Mouse (Mus musculus): Measurements from ENCODE around the gene Thrb.

The Thrb gene

DNA sequence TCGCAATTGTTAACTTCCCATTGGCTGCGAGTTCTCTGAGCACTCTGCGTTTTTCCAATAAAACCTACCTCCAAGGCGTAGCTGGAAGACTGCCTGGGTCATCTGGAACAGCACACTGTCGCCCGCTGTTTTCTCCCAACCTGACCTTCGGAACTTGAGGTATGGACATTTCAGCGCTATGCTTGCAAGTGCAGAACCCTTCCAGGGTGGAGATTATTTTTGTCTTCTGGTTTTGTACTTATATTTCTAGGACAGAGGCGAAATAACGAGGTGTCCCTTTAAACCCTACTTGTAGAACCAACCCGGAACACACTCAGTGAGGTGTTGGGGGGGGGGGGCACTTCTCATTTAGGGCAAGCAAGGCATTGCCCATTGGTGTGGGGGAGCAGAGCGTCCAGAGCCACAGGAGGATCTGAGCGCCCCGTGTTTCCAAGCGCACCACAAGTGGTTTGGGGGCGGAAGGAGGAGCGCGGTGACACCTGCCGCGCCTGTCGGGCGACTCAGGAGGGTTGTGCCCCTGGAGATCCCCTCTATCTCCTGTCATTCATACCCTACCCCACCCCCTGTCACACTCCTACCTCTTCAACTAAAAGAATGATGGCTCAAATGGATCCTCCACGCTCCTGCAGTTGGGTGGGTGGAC, at the start of gene Thrb:
Thrb (plus strand) TSS at position 576 of the 643 bp plus-strand sequence.
- peak; percentile 29 for DNase-seq (ENCODE audit: extremely low spot score, low spot score)

DNA sequence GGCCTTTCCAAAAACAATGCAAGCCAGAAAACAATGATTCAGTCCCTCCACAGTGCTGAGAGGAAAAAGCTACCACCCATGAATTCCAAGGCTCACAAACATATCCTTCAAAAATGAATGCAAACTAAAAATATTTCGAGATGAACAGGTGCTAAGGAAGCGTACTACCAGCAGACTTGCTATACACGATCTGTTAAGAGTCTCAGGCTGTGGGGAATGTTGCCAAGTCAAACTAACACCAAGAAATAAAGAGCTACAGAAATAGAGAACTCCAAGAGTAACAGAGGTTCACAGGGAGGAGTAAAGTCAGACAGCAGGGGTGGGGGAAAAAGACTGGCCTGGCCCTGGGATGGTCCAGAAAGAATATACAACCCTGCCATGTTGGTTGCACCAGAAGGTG, 38.4 kb upstream of the Thrb start:
- DNase-seq (ENCODE audit: extremely low spot score, low spot score): no peak

DNA sequence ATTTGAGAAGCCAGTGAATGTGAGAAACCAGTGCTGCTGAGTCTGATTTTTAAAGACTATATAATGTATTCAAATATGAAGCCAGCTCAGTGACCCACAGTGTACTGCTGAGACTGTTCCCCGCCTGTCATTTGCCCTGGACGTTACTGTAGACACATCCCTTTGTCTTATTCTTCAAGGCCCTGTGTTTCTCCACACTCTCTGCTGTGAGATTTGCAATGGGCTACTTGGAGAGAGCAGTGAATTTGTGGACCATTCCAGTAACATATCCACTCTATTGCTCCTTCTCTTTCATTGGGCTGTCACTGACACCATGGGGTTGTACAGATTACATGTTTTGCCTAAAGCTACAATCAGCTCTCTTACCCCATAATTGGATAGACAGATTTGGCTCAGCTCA, 36.1 kb upstream of the Thrb start:
- no peak for DNase-seq (ENCODE audit: extremely low spot score, low spot score)

DNA sequence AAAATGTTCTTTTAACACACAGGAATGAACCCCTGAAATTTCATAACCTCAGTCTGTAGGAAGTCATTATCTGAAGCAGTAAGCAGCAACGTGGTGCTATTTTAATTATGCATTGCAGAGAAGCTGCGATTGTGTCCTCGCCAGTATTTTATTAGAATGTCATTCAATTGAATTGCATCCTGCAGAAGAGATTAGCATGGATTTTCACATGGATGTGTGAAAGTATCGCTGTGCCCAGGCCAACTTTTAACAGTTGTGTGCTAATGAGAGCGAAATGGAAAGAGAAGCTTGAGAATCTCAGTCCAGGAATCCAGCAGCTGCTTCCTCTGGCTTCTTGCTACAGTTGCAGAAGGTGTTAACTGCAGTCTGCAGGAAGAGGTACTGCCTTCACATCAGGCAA, 30.8 kb upstream of the Thrb start:
- DNase-seq (ENCODE audit: extremely low spot score, low spot score): no peak

DNA sequence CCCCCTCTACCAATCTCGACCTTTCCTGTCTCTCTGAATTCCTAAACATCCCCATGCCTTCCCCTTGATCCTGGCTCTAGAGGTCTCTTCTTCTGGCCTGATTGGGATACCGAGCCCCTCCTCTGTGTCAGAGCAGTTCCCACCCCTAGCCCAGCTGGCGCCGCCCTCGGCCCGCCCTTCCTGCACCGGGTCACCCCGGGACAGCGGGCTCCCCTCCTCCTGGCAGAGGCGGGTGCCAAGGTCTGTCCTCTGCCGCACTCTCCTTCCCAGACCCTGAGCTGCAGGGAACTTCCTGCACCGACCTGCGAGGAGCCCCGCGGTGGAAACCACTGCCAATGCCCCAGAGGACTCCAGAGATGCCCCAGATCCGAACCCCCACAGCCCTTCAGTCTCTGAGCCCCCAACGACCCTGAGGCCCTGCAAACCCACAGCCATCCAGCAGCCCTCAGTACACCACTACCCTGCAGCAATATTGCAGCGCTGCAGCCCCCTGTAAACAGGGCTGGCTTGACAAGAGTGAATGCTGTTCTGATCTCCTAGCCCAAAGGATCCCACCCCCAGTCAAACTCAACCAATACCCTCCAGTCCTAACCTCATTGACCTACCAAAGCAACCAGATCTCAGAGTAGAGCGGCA, 27.1 kb upstream of the Thrb start:
- peak; percentile 15 for DNase-seq (ENCODE audit: extremely low spot score, low spot score)

DNA sequence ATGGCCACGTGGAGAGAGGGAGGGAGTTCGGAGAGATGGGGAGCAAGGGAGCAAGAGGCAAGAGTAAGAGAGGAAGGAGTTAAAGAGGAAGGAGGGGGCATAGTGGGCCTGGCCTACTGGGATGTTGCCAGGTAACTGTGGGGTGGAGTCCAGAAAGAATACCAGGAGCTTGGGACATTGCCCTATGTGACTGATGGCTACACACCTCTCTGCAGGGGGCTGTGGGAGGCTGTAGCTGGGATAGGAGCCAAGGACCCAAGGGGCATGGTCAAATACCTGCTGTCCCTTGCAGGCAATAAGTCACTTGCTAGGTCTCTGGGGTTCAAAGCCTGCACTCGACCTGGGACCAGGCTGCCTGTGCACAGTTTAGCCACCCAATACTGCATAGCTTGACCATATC, 23.1 kb upstream of the Thrb start:
- DNase-seq (ENCODE audit: extremely low spot score, low spot score): no peak

DNA sequence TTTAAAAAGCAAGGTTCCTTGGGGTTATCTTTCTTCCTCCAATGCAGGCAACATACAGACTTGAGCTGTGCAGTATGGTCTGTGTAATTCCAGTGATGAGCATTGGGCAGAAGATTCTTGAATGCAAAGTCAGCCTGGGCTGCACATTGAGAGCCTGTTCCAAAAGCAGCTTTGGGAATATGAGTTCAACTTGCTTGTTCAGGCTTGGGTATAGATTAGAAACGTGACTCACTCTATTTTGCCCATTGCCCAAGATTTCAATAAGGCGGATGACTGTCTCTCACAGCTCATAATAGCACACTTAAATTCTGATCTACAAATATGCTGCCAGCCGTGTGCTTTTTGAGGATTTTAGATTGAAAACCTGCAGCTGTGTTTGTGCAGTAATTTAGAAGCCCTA, 18.3 kb upstream of the Thrb start:
- DNase-seq (ENCODE audit: extremely low spot score, low spot score): no peak

DNA sequence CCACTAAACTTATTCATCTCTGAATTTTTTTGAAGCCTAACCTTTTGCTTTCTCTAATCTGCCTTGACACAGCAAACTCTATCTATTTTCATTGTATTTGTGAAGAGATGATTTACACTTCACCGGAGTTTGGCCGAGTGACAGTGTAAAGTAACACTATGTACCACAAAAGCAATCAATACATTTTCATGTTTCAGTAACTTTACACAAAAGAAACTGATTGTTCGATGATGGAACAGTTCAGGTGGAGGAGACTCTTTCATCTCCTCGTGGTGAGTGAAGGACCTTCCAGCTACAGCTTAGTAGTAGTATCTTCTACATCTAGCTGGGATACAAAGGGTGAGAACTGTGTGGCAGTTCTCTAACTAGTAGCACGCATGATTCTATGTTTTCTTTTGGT, 5.0 kb upstream of the Thrb start:
- DNase-seq (ENCODE audit: extremely low spot score, low spot score): no peak

DNA sequence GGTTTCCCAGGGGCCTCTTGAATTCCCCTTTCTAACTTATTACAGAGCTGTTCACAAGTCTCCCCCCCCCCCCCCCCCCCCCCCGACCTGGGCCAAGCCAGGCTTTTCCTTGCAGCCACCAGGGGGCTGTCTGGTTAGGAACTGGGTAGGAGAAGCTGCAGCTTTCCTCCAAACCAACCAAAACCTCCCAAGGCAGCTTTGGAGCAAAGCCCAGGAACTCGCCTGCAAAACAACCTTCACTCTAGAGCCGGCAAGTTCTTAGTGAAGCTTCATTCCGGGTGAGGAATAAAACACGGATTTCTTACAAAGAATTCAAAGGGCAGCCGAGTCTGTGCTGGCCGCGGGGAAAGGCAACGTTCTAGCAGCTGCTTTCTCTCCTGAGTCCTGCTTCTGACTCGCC, 1.0 kb upstream of the Thrb start:
- DNase-seq (ENCODE audit: extremely low spot score, low spot score): peak; percentile 72

DNA sequence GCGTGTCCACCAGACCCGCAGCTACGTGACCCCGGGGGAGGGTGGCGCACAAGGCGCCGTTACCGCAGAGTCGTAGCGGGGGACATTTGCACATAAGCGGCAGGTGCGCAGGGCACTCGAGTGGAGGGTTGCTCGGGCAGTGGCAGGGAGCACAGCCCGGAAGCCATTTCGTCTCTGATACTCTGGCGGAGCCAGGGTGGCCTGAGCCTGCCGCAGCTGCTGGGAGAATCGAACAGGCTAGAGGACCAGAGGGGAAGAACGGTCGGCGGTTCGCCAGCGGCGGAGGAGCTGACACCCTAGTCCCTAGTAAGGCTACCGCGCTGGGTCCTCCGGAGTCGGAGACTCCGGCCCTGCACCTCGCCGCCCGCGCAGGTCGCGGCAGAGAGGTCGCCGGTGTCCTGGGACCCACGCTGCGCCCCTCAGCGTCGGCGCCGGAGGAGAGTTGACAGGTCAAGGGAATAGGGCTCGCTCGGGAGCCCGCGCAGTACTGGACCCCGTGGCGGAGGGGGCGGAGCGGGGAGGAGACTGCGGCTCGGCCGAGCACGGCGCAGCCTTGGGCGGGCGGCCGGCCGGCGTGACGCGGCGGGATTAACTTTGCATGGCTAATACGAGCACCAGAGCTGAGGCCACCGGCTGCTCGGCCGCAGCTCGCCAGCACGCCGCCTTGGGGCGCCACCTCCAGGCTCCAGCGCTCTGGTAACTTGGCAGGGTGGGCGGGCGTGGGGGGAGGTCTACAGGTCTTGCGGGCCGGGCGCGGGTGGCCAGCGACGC, 453 bp downstream of the Thrb start:
- DNase-seq (ENCODE audit: extremely low spot score, low spot score): peak; percentile 85

DNA sequence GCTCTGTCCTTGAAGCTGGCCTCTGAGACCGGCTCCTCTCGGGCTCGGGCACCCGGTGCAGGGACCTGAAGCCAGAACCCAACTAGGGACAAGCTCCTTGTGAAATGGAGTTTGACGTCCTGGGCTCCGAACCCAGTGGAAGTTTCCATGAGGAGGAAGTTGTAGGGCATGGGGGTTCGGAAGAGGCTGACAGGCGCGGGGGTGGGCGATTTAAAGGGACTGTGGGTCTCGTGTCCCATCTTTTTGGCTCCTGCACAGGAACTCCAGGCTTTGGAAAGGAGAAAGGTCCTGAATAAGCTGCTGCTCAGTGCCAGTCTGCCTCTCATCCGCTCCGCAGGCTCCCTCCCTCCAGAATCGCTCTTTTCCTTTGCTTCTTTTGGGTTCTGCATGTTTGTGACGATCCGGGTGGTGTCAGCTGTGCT, 1.1 kb downstream of the Thrb start:
- DNase-seq (ENCODE audit: extremely low spot score, low spot score): no peak

DNA sequence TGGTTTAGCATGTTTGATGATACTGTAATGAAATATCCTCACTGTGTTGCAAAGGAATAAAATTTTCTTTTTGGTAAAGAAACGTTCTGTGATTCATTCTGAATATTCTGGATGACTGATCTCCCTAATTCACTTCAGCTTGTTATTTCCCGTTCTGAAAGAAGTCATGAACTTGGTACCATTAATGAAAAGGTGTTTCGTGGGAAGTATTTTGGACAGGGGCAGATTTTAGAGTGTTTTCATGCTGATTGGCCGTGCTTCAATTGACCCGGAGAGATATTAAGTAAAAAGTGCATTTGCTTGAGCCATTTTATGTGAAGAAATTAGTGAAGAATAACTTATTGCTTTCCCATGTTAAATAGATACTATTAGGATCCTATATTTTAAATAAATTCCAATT, 2.0 kb downstream of the Thrb start:
- no peak for DNase-seq (ENCODE audit: extremely low spot score, low spot score)

DNA sequence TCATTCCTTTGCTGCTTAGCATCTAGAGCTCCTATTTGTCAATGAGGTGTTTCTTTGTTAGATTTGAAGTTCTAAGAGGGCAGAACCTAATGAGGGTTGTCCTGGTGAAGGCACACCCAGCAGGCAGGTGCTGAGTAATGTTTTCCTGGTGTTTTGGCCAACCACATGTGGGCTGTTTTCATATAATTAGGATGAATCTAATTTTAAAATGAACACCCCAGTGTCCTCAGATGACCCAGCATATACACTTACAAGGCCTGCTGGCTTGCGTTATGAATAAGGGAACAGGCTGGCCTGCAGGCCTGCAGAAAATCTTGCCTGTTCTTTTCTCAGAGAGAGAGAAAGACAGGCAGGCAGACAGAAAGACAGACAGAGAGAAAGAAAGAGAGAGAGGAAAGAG, 14.3 kb downstream of the Thrb start:
- no peak for DNase-seq (ENCODE audit: extremely low spot score, low spot score)

DNA sequence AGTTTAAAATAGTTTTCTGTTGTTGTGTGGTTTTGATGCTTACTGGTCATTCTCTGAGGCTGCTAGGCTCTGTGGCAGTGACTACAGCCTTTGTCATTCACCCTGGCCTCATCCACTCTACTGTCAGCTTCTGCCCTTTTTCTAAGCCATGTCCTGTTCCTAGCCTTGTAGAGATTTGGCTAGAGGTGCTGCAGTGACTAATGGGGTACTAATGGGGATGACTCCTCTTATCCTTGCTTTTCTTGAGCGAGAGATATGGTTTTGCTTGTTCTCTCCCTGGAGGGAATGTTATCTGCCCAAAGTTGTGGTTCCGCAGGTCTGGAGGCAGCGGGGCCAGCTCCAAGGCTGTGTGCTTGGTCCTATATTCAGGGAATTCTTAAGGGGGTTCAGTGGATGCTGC, 15.2 kb downstream of the Thrb start:
- no peak for DNase-seq (ENCODE audit: extremely low spot score, low spot score)

DNA sequence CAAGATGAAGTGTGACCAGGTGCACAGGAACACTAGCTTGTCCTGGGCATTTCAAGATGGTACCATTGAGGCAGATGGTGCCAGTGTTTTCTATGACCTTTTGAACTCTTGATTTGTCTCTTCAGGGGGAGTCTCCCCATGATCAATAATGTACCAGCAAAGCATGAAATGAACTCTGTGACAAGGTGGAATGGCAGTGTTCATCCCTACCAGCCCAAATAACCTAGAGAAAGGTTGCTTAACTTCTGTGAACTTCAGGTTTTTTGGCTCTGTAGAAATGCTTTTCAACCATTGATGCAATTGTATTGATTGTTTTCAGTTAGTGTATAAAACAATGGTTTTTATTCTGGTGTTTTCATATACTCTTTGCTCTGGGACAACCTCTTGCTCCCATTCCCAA, 21.4 kb downstream of the Thrb start:
- DNase-seq (ENCODE audit: extremely low spot score, low spot score): no peak

DNA sequence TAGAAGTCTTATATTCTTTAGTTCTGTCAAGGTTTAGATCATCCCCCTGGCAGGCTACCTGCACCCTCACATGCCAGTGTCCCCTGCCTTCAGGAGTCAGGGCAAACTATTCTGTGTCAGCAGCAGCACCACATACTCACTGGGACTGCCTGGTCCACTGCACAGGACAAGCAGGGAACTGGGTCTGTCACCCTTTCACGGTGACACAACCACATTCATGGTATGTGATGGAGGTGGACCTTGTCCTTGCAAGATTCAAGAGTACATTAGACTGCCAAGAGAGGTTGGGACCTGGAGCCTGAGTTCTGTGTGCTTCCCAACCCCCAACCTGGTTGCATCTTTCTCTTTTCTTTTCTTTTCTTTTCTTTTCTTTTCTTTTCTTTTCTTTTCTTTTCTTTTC, 24.8 kb downstream of the Thrb start:
- no peak for DNase-seq (ENCODE audit: extremely low spot score, low spot score)

DNA sequence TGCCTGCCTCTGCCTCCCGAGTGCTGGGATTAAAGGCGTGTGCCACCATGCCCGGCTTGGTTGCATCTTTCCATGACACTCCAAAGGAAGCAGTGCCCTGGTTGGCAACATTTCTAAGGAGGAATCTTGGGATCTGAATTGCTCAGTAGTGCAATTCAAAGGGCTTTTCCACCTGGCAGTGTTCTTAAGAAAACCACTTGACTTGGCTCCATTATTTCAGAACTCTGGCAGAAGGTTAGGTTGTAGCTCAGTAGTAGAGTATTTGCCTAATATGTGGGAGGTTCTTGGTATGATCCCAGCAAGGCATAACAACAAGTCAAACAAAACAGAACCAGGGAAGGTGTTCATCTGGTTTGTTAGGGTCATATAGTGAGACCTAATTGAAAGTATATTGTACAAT, 25.4 kb downstream of the Thrb start:
- DNase-seq (ENCODE audit: extremely low spot score, low spot score): no peak

DNA sequence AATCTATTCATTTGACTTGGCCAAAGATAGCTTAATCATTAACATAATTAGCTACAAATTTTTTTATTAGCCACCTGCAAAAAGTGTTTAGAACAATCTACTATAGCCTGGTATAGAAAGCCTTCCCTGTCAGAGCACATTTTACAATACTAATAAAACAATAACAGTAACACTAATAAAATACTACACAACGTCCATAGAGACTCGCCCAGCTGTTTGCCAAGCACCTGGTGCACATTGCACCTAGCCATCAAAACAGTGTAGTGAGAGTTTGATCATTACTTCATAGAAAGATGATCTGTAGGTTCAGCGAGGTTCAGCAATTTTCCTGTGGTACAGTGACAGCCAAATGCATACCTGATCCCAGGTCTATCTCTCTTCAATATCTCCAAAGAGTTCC, 26.9 kb downstream of the Thrb start:
- DNase-seq (ENCODE audit: extremely low spot score, low spot score): no peak

DNA sequence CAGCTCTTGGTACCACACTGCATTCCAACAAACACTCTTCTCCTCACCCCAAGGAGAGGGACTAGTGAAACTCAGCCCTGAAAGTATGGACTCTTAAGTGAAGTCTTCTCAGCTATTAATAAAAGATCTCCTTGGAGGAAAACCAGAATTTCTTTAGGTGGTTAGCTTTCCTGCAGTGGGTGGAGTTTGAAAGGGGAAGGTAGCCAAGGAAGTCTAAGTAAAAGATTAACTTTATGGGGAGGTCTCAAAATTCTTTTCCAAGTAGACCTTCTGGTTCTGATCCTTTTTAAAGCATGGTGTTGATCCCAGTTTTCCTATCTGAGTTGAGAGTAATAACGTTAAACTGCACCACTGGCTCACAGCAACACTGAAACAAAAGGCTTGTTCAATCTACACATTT, 31.2 kb downstream of the Thrb start:
- DNase-seq (ENCODE audit: extremely low spot score, low spot score): no peak

DNA sequence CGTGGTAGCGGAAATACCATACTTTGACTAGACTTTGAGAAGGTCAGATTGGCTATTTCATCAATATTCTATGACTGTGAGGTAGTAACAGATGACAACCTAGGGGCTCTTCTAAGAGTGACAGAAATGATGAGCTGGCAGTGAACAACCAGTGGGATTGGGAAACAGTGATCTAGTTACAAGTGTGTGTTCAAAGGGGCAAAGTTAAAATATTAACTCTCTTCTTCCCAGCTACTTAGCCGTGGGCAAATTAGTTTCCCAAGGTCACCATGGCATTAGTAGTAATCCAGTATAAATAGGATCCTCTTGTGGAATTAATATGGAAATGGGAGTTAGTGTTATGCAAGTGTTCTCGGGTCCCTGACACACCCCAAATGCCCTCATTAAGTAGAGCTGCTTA, 35.5 kb downstream of the Thrb start:
- no peak for DNase-seq (ENCODE audit: extremely low spot score, low spot score)

DNA sequence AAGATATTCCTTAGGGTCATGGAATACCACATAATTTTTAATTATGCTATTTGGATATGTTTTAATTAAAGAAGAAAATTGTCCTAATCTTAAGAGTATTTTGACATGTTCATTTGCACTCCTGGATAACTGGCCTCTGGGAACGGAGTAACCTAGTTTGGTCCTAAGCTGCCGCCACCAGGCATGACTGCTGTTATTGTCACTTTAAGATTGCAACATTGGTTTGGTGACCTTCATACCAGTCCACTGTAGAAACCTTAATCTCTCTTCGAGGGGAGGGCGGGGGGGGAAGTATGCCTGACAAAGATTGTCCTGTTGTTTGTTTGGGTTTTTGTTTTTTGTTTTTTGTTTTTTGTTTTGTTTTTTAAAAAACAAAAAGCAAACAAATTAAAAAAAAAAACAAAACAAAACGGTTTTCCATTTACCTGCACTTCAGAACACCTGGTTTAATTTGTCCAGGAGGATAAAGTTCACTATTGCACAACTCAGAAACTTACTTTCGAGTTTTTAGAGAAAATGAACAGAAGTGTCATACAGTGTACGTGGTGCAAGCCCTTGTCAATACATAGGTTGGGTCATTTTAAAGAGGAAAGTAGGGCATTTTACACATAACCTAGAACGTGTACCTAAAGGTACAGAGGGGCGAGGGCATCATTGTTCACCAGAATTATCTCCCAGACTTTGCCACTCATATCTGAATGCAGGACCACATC, 38.0 kb downstream of the Thrb start:
- no peak for DNase-seq (ENCODE audit: extremely low spot score, low spot score)

DNA sequence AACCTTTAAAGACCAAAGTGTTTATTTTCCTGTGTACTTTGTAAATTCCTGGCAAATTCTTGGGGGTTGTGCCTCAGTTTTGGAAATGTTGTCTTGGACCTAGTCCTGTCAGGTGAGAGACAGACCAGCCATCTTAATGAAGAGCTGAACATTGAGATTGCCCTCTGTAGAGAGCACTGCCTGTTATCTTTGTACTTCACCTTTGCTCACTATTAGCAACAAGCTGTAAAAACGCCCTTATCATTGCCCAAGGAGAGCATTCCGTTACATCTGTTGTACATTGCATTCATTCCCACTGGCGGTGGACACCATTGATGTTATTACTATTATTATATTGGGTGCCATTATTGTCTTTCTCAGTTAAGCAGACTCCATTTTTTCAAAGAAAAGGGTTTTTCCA, 40.2 kb downstream of the Thrb start:
- no peak for DNase-seq (ENCODE audit: extremely low spot score, low spot score)

Data from neural tube, embryonic 10.5 days (tissue).